Mouse (Mus musculus) retina, postnatal 7 days (tissue): ENCODE data around the gene Gpt2.

Experiments
- DNase-seq: peaks from one replicate; pipeline ENCODE4 v3.0.0-alpha.2; 2012; ENCODE audit warnings: low read depth, low spot score

Gene Gpt2

DNA sequence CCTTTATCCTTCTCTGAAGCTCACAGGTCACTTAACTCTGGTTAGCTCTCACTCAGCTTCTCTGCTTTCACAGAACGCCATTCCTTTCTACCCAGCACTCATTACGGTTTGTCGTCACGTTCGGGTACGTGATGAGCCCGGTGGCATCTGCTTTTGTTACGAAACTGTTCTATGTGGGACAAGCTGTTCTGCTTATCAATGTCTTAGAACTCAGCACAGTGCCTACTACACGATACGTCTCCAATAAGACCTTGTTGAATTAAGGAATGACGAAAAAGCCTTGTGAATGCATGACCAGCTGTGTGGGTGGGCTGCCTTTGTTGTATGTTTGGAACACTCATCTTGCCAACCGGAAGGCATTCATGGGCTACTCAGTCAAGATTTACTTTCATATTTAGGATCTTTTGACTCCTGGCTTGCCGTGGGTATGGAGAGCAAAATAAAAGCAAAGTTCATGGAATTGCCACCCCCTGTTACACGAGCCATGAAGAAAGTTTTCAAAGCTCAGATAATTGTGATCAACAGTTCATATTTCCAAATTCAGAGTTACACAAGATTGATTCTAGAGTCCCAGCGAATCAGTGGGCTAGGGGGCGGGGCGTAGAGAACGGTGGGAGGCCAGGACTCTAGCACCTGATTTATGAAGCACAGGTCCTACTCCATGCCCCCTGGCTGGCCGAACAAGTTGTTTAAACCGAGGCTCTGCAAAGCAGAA lies 4.3 kb upstream of the Gpt2 start:
- no peak for DNase-seq

- no peak for DNase-seq
These were observed 3.7 kb upstream of the Gpt2 start for GRCm38 (mm10) chr8:85488631-85489030.

DNA sequence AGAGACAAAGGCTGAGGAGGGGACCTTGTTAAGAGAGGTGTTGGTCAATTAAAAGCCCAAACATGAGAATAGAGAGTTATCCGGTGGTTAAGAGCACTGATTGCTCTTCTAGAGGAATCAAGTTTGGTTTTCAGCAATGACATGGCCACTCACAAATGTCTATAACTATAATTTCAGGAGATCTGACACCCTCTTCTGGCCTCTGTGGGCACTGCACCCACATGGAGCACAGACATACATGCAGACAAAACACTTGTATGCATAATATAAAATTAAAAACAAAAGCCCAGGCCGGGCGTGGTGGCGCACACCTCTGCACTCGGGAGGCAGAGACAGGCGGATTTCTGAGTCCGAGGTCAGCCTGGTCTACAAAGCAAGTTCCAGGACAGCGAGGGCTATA lies 2.8 kb upstream of the Gpt2 start:
- no peak for DNase-seq

GRCm38 (mm10) chr8:85492940-85493931 lies 860 bp downstream of the Gpt2 start:
- no peak for DNase-seq

- DNase-seq: no peak
These were observed 3.7 kb downstream of the Gpt2 start for GRCm38 (mm10) chr8:85496125-85496524.

DNA sequence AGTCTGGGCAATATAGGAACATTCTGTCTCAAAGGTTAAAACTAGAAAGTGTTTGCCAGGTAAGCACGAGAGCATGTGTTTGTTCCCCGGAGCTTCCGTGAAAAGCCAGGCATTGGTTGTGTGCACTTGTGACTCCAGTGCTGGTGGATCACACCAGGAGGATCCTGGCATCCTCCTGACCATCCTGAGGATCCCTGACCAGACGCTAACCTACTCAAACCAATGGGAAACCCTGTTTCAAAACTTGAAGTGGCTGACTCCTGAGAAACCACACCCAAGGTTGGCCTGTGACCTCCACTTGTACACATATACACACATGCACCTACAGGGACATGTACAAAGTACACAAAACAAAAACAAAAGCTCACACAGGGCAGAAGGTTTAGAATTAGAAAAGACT lies 4.4 kb downstream of the Gpt2 start:
- no peak for DNase-seq

GRCm38 (mm10) chr8:85498577-85498976 lies 6.2 kb downstream of the Gpt2 start:
- DNase-seq: no peak

DNA sequence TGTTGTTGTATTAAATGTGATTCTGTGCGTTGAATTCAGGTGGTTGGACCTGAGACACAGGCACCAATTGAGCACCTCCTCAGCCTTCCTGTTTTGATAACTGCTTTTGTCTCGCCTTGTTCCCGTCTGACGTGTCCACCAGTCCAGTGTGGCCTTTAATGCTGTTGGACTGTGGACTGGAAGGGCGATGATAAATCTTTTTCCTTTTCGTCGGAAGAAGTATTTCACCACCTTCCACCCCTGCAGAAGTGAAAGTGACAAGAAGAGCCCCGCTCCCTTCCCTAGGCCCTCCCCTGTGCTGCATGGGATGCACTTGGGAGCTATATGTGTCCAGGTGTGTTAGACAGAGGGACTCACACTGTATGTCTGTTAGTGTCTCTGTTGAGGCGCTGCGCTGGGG lies 8.1 kb downstream of the Gpt2 start:
- DNase-seq: no peak

DNA sequence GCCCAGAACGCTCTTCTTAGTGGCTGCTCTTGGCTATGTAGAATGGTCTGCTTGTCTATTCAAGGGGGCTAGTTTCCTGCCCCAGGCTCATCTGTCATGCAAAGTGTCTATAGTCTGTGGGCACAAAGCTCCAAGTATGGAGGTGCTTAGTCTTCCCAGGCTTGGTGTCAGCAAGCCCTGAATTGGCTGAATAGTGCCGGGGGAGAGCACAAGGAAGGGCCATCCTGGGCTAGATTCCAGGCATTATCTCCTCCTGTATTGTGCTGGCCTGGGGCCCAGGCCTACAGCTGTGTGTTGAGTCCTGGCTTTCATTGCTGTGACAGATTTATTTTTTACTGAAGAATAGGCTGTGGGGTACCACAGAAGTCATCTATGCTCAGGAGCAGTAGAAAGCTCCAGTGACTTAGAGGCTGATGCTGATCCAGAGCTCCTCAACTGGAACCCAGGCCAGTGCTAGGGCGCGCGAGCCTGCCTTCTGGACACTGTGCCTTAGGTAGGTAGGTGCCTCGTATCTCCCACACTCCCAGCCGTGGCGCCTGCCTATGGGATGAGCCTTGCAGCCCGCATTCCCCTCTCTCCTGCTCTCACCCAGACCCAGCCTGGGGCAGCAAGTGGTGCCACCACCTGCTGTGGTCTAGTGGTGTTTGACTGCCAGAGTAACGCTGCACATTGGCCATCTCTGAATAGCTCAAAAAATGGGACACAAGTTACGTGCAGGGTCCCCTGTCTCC lies 8.7 kb downstream of the Gpt2 start:
- DNase-seq: no peak

GRCm38 (mm10) chr8:85502381-85502780 lies 10.0 kb downstream of the Gpt2 start:
- DNase-seq: no peak

- DNase-seq: no peak
These were observed 10.7 kb downstream of the Gpt2 start for GRCm38 (mm10) chr8:85503065-85503464.

GRCm38 (mm10) chr8:85504704-85505103 lies 12.3 kb downstream of the Gpt2 start:
- DNase-seq: no peak

DNA sequence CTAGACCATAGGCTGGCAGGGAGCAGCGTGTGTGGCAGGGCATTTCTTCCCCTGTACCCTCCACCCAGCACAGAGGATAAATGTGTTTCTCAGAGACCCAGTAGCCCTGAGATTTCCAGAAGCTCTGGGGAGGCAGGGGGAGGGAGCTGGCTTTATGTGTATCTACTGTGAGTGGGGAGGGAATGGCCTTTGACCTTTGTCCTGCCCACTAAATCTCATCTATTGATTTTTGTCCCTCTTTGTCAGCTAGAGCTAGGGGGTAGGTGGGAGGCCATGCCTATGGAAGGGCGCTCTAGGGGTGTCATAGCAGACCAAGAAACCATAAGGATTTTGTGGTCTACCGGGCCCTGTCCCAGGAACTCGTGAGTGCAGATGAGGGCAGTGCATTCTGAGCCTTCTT lies 14.2 kb downstream of the Gpt2 start:
- no peak for DNase-seq

- DNase-seq: no peak
These were observed 16.3 kb downstream of the Gpt2 start for GRCm38 (mm10) chr8:85508661-85509060.

DNA sequence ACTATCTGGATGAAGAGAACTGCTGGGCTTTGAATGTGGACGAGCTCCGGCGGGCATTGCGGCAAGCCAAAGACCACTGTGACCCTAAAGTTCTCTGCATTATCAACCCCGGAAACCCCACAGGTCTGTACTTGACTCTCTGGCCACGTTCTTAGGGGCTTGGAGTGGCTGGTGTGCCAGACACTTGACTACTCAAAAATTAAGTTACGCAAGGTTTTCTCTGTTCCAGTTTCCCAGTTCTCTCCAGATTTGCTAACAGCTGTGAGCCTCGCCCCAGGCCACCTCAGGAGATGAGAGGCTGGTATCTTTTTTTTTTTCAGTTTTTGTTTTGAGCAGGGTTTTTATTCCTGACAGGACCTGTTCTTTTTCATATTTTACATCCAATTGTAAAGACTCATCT lies 19.9 kb downstream of the Gpt2 start:
- DNase-seq: no peak

DNA sequence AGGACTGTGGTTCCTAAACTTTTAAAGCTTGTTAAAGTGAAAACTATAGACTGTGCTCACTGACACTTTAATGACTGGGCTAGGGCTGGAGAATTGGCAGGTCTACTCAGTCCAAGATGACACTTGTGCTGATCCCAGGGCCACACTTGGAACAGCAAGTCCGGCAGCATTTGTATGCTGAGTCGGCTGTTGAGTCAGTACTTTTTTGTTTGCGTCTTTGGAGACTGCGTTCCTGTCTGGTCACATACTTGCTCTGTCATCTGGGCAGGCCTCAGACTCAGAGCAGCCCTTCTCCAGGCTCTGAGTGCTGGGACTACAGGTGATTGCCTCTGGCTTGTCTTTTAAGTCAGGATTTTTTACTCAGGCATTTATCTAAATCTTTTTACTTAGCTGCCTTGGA lies 20.9 kb downstream of the Gpt2 start:
- DNase-seq: no peak

DNA sequence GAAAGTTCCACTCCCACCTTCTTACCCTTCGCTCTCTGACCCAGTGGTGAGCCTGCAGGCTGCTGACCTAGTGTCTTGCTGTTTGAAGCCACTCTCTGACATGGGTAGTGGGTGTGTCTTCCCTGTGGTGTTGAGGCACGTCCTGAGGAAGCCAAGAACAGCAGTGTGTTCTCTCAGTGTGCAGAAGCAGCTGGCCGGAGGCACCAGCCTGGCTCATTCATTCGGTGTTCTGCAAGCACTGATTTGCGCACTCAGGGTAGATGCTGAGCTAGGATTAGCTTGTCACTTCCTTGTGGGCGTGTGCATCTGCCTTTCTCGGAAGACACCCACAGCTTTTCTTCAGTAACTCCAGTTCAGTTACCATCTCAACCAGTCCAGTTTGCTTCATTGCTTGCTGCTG lies 23.0 kb downstream of the Gpt2 start:
- DNase-seq: no peak

DNA sequence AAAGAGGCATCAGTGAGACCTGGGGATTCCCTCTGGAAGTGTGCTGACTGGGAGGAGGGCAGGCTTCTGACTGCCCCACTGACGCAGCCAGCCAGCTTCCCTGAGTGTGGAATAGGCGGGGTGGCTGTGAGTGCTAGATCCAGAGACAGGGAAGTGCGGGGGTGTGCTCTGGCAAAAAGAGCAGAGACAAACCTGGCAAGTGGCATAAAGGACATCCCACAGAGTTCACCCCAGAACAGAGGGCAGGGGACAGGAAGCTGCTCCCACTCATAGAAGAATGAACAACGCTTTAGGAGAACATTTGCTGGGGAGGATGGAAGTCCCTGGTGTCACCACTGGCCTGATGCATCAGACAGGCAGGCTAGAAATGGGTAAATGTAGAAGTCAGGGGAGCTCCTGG lies 25.0 kb downstream of the Gpt2 start:
- no peak for DNase-seq

GRCm38 (mm10) chr8:85517956-85518355 lies 25.6 kb downstream of the Gpt2 start:
- no peak for DNase-seq

- no peak for DNase-seq
These were observed 28.2 kb downstream of the Gpt2 start for GRCm38 (mm10) chr8:85520586-85520985.

DNA sequence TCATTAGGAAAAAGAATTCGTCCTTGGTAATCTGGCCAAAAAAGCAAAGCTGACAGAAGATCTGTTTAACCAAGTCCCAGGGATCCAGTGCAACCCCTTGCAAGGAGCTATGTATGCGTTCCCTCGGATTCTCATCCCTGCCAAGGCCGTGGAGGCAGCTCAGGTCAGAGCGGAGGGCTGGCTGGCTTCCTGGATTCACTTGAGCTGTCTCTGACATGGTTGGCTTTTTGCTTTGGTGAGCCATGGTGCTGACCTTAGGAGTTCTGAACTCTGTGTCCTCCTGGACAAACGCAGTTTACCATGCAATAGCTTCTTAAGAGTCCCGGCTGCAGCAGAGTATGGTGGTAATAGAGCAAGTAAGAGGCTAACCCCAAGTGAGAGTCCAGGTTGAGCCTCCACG lies 29.0 kb downstream of the Gpt2 start:
- no peak for DNase-seq

DNA sequence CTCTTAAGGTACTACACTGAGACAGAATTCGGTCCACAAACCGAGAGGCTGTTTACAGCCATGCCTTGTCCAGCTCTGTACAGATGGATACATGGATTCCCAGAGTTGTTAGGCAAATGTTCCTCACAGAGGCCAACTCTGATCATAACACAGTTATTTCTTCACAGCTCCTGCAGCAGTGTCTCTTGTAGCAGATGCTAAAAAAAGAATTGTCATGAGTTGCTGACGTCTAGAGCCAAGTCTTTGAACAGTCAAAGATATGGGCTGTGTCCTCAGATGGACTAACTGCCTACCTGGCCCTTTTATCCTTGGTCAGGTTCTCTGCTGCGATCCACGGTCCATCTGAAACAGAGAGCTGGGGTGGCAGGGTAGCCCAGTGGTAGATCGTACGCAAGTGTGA lies 31.7 kb downstream of the Gpt2 start:
- no peak for DNase-seq
